Mouse (Mus musculus): ENCODE results near the gene Thap7. TPM values are rescaled to one million over a fixed set of nuclear protein-coding genes. Genes with fewer than 3 reads are reported as not detected.
"Not testable (repeated sequence)": the region's sequence is repeated elsewhere in the genome, so short reads cannot be mapped to it uniquely, and the experiment has no call there.

Gene Thap7
- total RNA-seq (2021), result 10 to 100 TPM; 27.1 to 28.4 TPM
- long read RNA-seq, experiment 1, transcript Thap7-208 (2 exons, 454 nt), result minor isoform, 5 of 33 reads
- long read RNA-seq, experiment 1, transcript Thap7-201 (5 exons, 1,248 nt), result major isoform, 9 of 33 reads
- long read RNA-seq, experiment 1, partial matches to known transcripts, result 7 of 33 reads
- long read RNA-seq, experiment 1, other reads (novel, unspliced or antisense), result 4 of 33 reads
- long read RNA-seq, experiment 2, transcript Thap7-202 (4 exons, 734 nt), result minor isoform, 5 of 24 reads
- long read RNA-seq, experiment 2, transcript Thap7-201 (5 exons, 1,248 nt), result major isoform, 8 of 24 reads
- long read RNA-seq, experiment 2, partial matches to known transcripts, result 6 of 24 reads
- long read RNA-seq, experiment 2, other reads (novel, unspliced or antisense), result 3 of 24 reads

DNA sequence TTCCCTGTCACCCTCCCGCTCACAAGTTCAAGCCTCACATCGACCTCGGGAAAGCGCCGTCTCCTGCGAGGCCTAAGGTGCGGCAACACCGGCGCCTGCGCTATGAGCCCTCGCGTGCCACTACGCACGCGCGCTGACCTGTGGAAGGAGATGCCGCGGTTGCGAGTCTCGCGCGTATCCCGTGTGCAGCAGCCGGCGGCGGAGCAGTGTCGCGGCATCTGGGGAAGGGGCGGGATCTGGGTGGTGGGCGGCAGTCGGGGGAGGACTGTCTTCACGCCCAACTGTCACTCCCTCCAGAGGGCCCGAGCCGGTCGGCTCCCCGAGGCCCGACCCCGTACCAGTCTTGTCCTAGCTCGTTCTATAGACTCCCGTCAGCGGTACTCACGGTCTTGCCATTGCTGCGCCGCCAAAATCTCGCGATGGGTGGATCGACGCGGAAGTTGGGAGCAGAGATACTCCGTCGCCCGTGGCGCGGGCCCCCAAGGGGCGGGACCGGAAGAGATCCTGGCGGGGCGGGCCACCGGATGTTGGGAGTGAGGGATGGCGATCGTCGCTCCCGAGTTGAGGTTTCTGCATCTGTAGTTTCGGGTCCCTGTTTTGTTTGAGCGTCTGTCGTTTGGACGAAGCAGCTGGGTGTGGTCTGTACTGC lies at the start of gene Thap7:
Gene Thap7, minus strand, starts transcription at position 497 of the 649 bp plus-strand sequence.
- DNase-seq, result peak; percentile 97

DNA sequence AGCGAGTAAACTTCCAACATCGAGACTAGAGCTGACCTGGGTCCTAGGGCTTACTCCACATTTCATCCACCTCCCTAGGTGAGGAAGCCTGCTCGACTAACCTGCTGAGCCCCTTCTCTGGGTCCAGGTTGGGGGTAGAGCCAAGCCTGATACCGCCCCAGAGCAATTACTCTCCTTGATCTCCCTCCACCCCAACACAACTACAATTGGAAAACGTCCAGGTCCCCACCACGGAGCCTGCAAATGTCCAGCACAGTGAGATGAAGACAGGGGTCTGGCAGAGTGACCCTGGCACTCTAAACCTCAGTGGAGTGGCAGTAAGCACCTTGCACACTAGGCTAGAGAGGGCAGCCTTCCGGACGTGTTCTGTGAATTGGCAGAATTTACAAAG lies 45.9 kb upstream of the Thap7 start:
- DNase-seq, result no peak

DNA sequence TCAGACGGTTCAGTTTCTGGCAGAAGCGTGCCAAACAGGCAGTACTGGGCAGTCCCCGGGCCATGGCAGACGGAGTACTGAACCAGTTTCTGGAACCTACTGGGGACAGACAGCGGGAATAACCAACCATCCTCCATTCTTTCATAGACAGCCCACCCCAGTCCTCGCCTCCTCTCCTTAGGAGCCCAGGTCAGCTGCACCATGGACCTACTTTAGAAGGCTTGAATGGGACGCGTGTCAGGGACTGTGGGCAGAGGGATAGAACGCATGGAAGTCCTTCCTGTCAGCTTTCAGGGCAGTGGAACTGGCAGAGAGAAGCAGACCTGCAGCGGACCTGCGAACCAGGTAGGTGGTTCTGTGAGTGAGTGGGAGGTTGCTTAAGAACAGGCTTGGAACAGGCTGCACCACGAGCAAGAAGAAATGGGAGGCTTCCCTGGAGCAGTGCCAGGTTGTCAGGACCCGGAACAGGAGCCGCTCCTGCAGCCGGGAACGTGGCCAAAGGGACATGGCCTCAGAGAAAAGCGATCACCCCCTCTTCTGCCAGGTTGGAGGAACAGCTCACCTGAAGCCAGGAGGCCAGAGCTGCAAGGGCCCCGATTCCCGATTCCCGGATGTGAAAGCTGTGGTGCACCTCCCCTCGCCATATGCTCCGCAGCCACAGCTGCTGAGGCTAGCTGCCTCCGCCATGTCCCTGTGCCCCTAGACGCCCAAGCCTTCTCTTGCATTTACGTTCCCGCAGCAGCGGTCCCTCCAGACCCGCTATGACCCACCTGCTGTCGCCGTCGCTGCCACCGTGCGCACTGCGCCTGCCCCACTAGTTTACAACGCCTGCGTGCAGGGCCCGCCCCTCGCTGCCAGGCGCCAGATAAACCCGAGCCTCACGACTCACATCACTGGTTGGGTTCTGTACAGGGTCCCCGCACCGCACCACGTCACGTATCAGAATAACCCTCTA lies 45.2 kb upstream of the Thap7 start:
- DNase-seq, result peak; percentile 76

DNA sequence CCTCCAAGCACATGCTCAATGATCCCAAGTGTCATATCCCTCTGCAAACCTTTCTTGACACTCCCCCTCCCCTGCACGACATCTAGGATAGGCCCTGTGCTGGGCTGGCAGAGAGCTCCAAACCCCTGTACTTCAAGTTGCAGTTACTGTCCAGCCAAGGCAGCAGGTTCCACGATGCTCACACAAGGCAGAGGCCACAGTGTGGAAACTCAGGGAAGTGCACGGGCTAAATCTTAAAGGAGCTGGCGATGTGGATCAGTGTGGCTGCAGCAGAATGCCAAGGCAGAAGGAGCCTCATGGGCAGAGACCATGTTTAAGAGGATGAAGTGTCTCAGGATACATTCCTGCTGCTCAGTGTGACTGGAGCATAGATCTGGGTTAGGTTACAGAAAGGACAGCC lies 35.2 kb upstream of the Thap7 start:
- no peak for DNase-seq

DNA sequence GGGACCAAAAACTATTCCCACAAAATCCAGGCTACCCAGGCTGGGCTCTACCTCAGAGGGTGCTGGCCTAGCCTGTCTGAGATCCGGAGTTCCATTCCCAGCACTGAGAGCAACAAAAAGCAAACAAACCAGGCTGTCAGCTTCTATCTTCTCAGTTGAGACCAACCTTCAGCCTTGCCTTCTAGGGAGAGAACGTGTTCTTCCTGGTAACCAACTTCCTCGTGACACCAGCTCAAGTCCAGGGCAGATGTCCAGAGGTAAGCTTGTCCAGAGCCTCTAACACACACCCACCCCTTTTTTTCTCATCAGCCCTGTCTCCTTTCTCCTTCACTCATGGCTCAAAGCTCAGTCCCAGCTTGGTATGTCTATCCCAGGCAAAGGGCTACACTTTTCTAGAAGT lies 33.8 kb upstream of the Thap7 start:
- no peak for DNase-seq

DNA sequence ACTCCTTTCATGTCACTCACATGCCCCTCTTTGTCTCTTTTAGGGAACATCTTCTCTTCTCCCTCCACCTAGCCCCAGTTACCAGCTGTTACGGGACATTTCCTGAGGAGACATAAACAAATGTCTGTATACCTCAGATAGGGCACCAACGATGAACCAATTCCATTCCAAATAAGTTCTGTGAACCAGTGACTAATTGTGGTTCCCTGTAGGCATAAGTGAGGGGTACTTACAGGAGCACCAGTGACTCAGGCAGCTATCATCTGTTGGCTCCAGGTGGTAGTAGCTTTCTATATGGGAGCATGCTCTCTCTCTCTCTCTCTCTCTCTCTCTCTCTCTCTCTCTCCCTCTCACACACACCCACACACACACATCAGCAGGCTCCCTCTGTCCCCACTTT lies 33.3 kb upstream of the Thap7 start:
- no peak for DNase-seq

DNA sequence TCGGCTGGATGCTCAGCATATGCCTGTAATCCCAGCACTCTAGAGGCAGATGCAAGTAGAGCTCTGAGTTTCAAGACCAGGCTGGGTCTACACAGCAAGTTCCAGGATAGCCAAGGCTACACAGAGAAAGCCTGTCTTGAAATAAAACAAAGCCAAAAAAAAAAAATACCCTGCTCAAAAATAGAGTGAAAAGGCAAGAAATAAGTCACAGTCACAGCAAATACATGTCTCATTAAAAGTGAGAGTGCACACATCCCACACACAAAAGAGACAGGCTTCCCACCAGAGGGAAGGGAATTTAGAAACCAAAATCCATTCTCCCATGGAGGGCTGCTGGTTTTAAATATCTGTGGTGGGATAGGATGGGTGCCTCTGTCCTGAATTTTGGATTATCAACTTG lies 32.6 kb upstream of the Thap7 start:
- no peak for DNase-seq

DNA sequence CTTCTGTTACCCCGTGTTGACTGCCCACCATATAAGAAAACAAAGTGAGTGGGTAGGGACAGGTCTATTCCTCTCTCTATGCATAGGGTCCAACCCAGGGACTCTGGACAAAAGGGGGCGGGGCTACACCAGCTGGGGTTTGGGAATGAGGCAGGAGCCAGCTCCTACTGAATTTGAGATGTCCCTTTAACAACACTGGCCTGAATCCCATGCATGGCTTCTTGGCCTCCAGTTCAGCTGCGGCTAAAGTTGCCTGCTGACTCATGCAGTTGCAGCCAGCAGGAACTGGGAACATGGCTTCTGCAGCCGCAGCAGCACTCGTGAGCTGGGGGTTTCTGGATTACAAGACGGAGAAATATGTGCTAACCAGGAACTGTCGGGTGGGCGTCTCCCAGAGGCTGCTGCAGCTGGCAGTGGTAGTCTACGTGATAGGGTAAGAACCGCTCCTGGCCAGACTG lies 30.8 kb upstream of the Thap7 start, which contains the start of gene P2rx6:
Gene P2rx6, plus strand, starts transcription at position 135 of the 458 bp plus-strand sequence.
- peak; percentile 63 for DNase-seq

DNA sequence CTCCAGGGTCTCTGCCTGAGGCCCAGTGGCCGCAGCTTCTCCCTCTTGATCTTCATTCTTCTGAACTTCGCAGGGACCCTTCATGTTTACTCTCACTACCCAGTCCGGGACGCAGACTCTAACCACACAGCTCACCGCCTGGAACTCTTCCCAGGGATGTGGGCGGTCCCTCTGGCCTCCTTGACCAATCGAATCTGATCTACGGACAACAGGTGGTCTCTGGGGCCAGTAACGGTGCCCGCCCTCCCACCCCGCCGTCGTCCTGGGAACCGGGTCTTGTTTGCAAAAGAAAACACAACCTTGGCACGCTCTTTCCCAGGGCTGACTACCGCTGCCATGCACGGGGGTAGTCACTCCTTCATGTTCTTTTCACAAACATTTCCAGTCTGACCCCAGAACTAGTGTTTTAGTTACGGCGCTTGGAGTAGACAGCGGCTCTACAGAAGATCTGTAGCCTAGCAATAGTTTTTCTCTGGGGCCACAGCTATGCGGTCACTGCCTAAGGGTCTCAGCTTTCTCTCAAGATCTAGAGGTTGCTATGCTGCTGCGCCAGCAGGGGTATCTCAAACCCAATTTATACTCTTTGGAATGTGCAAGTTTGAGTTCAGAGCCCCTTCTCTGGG lies 30.3 kb upstream of the Thap7 start, which contains the start of gene Lrrc74b:
Gene Lrrc74b, minus strand, starts transcription at position 120 of the 623 bp plus-strand sequence.
- DNase-seq, result peak; percentile 70

DNA sequence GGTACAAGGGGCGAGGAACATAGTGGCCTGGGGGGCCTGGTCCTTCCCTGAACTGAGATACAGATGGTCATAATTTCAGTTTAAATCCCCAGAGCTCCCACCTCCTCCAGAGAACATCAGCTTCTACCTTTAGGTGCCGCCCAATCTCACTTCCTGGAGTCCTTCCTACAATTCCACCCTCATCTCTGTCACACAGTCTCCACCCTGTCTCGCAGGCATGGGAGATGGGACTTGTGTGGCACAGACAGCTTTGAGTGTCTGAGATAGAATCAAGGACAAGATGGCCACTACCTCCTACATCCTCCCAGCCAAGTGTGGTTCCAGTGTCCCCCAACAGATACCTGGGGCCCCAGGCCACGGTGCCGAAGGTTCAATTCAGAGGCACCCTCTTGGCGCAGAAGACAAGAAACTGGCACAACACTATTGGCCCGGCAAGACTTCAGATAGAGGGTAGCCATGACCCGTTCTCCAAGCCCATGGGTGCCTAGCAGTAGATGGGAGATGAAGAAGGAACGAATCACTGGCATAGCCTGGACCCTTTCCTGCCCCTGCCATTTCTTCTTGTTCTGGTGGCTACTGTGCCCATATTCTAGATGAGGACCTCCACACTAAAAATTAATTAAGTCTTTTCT lies 28.6 kb upstream of the Thap7 start:
- DNase-seq, result no peak

DNA sequence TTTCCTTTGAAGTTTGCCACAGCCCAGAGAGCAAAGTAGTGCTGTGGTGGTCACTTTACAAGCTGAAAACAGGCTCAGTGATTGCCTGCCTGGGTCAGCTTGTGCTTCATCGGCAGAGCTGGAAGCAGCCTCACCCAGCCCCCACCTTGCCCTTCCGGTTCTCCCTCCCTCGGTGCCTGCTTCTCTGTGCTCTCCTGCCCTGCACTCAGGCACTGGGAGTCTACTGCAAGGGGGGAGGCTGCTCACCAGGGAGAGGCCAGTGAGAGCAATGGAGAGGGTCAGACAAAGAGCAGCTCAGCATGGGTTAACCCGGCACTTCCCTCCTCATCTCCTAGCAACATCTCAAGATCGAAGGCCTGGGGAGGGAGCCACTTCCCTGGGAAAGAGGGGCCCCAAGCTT lies 27.9 kb upstream of the Thap7 start:
- no peak for DNase-seq

DNA sequence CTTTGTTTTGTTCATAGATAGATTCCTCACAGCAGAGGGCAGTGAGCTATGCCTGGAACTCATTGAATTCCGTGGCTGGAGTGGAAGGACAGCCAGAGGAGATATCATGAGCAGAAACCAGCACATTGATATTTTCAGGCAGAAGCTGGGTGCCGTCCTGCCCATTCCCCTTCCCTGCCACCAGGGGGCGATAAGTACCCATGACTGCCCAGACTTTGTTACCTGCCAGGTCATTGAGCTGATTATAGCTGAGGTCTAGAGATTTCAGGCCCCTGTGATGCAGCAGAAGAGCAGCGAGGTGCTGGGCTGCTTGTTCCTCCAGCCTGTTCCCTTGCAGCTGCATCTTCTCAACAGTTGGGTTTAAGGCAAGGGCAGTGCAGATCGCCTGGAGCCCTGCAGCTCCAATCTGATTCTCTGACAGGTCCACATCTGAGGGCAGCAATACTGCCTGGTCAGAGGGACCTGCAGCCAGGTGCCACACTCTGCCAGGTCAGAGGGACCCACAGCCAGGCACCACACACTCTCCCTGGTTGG lies 27.1 kb upstream of the Thap7 start:
- peak; percentile 83 for DNase-seq

DNA sequence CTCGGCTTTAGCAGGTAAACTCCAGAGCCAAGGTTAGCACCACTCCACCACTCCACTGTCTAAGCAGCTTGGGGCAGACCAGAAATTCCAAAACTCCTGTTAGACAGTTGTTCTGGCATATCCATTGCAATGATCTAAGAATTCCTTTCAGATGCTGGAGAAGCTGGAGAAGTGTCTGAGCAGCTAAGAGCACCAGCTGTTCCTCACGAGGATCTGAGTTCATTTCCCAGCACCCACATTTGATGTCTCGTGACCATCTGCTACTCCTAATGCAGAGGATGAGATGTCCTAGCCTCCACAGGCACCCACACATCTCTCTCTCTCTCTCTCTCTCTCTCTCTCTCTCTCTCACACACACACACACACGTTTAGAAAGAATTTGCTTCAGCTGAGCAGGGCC lies 26.0 kb upstream of the Thap7 start:
- DNase-seq, result no peak

DNA sequence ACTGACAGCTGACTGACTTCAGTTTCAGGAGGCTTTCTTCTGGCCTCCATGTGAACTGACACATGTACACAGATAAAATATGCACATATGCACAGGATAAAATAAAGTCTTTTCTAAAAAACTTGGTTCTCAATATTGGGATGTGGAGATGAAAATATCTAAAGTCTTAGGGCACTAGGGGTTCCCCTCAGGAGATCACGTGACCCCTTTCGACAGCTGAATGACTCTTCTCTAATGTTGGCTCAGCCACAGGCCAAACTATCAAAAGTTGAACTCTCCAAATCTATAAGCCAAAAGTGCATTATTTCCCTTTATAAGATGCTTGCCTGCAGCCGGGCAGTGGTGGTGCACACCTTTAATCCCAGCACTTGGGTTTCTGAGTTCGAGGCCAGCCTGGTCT lies 25.2 kb upstream of the Thap7 start:
- DNase-seq, result no peak

DNA sequence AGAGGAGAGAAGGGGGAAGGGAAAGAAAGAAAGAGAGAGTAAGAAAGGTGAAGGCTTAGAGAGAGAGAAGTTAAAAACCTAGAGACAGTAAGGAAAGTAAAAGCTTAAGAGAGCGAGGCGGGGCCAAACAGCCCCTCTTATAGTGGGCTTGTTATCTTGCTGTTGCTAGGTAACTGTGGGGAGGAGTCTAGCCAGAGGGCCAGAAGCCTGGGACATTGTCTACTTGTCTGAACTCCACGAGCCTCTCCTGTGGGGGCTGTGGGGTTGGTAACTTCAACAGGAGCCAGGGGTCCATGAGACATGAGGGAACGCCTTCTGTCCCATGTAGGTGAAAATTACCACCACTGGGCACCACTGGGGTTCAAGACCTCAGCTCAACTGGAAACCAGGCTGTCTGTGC lies 23.8 kb upstream of the Thap7 start:
- not testable (repeated sequence) for DNase-seq

DNA sequence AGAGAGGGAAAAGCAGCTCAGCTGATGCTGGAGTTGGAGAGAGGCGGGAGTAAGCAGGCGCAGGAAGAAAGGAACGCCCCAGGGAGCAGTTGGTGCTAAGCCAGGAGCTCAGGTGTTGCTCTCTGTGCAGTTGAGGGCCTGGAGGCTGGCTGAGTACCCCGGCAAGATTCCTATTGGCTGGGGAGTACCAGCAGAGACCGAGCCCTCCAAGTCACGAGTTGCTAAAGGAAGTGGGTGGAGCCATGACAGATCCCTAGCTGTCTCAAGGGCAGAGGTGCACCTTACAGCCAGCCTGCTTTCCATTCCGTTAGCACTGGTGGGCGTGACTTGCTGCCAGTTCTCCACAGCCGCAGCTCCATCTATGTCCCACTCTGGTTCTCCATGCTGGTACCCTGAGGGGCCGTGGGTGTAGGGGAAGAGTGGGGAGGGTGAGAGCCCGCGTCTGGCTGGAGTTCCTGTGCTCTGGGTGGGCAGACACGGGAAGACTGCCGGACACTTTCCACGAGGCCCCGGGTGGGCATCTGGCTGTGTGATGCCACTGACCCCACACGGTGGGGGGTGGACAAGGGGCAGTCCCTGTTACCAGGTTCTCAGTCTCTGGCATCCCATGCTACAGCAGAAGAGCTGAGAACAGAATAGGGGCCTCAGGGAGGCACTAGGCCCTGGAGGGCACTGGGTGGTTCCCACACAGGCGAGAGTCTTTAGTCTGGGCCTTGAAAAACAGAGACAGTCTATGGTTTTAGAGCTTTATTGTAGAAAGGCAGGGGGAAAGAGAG lies 23.2 kb upstream of the Thap7 start:
- DNase-seq, result peak; percentile 30

DNA sequence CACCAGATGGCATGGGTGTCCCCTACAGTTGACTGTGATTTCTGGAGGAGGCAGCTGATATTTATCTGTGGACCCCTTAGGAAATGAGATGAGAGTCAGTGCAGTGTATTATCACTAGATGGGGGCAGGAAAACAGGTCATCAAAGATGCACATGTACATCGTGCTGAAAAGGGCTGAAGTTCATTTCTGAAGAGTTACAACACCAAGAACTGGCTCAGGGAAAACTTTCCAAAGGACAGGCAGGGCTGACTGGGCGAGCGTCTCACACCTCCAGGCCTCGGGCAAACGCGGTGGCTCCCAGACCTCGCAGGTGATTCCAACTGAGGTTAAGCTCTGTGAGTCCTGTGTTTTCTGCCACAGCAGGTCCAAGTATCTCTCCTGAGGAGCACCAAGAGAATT lies 21.9 kb upstream of the Thap7 start:
- DNase-seq, result no peak

DNA sequence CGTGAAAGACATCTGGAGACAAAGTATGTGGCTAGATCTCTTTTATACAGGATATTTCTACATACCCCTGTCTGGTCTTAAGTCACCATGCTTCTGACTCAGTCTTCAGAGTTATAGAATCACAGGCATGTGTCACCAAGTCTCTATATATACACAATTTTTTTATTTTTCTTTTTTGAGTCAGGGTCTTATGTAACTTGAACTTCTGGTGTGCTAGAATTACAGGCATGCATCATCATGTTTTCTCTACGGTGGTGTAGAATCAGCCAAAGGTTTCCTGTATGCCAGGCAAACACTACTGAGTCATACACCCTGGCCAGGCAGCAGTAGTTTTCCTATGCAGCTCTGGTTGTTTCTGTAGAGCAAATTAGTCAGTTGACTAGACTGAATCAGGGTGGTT lies 11.7 kb upstream of the Thap7 start:
- no peak for DNase-seq

DNA sequence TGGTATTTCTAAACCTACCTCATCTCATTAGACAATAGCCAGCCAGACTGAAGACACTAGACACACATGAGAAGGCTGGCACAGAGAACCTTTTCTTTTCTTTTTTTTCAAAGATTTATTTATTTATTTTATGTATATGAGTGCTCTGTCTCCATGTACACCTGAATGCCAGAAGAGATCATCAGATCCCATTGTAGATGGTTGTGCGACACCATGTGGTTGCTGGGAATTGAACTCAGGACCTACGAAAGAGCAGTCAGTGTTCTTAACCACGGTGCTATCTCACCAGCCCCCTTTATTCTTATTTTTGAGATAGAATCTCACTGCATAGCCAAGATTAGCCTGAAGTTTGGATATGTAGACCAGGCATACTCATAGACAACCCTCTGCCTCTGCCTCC lies 5.6 kb upstream of the Thap7 start:
- no peak for DNase-seq

DNA sequence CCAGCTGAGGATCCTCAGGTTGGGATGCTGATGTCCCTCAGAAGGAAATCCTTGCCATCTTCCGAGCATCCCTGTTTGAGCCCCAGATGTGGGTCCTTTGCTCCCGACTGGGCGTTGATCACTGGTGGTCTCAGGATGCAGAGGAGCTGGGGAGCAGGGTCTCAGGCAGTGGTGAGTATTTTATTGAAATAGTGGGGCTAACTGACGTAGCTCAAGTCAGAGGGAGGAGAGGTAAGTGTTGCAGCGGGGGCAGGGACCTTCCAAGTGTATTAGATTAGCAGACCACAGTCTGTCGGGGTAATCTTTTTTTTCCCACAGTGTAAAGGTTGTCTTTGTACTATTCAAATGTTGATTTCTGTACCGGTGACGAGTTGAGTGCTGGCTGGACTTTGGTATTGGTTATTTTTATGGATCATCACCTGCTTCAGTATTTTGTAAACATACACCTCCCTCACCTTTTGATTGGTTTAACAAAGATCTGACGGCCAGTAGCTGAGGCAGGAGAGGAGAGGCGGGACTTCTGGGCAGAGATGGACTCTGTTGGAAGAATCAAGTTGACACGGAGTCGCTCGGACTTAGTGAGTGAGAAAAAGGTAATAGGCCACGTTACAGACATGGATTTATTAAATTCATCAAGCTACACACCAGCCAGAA lies 1.9 kb upstream of the Thap7 start:
- no peak for DNase-seq
